Mouse (Mus musculus): ENCODE measurements around the gene Klf6.

Klf6 gene

DNA sequence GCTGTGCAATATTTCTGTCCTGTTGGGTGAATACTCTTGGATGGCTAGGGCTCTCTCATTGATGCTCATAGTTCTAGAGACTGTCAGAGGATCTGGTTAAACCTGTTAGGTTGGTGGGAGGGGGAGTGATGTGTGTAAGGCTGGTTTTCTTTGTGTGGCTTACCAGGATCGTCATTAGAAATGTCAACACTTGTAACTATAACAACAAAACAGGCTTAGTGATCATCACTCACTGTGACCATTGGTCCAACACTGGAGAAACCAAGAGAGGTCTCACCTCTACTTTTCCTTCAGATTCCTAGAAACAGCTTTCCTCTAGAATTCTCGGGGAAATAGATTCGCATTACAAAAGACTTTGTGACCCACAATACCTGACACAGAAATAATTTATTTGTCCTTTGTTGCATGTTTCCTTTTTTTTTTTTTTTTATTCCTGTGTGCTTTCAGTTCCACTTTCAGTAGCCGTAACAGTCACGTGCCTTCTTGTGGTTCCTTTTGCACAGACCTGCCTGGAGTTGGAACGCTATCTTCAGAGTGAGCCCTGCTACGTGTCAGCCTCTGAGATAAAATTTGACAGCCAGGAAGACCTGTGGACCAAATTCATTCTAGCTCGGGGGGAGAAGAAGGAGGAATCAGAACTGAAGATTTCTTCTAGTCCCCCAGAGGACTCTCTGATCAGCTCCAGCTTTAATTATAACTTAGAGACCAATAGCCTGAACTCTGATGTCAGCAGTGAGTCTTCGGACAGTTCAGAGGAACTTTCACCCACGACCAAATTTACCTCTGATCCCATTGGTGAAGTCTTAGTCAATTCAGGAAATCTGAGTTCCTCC, 3.2 kb downstream of the Klf6 start:
- no peak for DNase-seq

DNA sequence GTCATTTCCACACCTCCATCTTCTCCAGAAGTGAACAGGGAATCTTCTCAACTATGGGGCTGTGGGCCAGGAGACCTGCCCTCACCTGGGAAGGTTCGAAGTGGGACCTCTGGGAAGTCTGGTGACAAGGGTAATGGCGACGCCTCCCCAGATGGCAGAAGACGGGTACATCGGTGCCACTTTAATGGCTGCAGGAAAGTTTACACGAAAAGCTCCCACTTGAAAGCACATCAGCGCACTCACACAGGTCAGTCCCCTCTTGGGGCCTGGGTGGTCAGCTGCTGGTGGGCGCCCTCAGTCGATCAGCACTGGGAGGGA, 3.8 kb downstream of the Klf6 start:
- no peak for DNase-seq

- DNase-seq = no peak
Observed at GRCm38 (mm10) chr13:5866091-5866490, 4.8 kb downstream of the Klf6 start.

DNA sequence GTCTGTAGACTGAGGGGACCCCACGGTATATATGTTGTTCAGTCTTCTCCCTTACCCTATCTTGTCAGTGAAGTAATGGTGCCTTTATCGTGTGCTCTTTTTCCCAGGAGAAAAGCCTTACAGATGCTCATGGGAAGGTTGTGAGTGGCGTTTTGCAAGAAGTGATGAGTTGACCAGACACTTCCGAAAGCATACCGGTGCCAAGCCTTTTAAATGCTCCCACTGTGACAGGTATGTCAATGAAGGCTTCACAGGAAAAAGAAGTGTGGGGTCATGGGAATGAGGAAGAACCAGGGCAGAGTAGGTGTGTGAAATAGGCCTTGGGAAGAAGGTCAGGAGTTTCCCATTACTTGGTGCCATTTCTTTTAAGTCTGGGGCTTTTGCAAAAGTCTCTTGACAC, 5.2 kb downstream of the Klf6 start:
- DNase-seq = no peak

GRCm38 (mm10) chr13:5868376-5868775, 7.1 kb downstream of the Klf6 start:
- no peak for DNase-seq

DNA sequence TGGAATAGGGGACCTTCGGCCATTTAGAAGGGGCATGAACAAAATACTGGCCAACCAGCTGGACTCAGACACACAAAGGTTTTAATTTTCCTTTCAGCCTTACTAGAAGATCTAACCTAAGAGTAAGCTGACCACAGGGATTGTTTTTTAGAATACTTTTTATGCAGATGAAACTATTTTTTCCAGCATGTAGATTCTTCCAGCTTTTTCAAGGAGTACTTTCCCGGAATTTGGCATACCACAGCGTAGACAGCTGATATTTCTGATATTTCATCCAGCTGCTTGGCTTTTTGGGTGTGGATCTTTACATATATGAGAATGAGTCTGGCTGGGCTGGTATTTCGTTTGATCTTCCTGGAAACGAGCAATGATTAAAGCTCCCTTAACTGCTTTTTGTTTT, 8.2 kb downstream of the Klf6 start:
- DNase-seq = no peak

GRCm38 (mm10) chr13:5869842-5870241, 8.6 kb downstream of the Klf6 start:
- no peak for DNase-seq

DNA sequence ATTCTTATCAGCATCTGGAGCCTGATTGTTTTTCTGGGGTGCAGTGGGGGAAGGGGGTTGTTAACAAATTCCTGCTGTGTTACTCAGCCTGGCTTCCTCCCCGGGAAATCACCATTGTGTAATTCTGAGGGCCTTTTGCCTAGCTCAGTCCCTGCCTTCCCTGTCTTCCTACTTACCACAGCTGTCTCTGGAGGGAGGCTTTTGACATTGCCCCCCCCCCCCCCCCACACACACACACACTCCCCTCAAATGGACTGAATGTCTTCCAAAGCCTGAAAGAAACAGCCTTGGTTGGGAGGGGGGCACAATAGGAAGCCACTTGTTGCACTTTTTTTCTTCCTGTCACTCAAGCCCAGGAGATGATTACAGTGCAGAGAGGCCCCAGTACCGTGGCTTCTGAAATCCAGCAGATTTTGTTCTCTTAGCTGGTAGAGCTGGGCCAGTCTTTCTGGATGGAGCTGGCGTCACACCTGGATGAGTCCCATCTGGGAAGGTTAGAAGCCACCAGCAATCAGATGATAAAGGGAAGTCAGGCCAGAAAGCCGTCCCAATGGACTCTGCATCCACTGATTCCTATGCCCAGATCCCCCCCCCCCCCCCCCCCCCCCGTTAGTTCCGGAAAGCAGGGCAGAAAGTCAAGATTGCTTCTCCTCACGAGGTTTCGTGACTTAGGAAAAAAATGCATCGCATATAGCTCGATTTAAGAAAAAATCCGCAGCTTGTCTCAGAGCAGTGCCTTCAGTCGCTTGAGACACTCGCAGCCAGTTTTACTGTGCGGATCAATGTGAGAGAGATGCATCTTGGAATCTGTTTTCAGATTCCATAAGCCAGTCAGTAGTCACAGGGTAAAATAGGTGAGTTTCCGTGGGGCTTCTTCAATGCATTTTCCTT, 9.3 kb downstream of the Klf6 start:
- no peak for DNase-seq

- no peak for DNase-seq
Observed at GRCm38 (mm10) chr13:5871414-5871813, 10.1 kb downstream of the Klf6 start.

- no peak for DNase-seq
Observed at GRCm38 (mm10) chr13:5873681-5874080, 12.4 kb downstream of the Klf6 start.

DNA sequence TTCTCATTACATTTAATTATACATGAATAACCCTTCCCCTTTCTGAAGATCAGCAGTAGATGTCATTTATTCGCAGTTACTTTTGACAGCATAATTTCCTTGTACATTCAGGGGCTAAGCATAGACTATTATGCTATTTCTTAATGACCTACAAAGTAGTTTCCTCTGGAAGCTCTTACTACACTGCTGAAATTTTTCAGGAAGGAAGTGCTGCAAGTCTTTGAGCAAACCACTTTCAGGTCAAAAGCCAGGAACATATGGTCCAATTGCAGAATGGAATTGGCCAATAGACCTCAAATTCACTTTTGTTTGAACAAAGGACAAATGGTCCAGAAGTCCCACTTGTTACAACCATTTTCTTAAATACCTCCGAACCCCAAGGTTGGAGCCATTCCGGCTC, 14.2 kb downstream of the Klf6 start:
- DNase-seq = no peak

DNA sequence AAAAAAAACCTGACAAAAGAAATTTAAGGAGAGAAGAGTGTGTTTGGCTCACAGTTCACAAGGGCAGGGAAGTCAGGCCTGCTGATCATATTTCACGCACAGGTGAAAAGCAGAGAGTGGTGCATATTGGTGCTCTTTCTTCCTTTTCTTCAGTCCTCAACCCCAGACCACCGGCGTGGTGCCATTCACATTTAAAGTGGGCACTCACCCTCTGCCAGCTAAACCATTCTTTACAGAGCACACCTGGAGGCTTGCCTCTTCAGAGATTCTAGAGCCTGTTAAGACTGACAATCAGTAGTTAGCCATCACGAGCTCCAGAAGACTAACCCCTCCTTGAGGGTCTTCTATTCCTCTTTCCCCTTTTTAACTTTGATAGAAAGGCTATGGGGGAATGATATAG, 17.5 kb downstream of the Klf6 start:
- DNase-seq = no peak

GRCm38 (mm10) chr13:5886810-5887209, 25.5 kb downstream of the Klf6 start:
- DNase-seq = no peak

DNA sequence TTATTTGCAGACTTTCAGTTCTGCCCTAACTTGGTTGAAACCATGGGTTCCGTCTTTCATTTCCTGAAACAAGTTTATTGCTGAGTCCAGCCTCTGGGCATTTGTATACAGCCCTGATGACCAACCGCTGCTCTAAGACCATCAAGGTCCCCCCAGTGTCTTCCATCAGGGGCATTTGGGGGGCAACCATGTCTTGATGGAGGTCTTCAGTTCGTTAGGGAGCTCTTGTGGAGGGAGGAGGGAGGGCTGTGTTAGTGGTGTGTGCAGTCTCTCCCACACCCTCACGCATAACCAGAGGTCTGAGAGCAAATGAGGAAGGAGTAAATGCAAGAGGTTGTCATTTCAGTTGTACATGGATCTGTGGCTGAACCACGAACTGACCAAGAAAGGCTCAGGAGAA, 26.9 kb downstream of the Klf6 start:
- DNase-seq = no peak

DNA sequence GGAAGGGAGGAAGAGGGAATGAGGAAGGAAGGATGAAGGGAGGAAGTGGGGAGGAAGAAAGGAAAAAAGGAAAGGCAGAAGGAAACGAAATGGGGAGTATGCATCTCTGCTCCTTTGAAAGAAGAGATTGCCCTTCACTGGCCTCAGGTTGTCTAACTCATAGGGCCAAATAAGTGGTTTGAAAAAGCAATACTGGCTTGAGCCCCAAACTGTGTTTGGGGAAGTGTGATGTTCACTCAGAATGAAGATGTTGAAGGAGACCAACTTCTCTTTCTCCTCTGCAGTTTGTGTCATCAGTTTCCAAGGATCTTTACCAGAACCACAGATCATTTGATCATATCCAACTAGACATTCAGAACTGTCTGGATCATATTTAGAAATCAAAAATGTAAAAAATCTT, 27.4 kb downstream of the Klf6 start:
- no peak for DNase-seq

DNA sequence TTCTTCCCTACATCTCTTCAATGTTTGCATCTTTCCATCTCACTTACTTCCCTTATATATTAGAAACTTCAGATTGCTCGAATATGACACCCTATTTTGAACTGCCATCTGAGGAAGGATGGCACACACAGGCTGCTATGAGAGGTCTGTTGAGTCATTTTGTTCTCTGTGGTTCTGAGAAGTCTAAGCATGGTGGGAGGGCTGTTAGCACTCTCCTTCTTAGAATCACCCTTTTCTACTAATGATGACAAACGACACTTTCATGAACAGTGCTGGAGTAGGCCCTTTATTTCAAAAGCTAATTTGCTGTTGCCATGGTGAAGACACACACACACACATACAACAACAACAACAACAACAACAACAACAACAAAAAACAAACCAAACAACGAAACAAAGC, 28.8 kb downstream of the Klf6 start:
- no peak for DNase-seq

DNA sequence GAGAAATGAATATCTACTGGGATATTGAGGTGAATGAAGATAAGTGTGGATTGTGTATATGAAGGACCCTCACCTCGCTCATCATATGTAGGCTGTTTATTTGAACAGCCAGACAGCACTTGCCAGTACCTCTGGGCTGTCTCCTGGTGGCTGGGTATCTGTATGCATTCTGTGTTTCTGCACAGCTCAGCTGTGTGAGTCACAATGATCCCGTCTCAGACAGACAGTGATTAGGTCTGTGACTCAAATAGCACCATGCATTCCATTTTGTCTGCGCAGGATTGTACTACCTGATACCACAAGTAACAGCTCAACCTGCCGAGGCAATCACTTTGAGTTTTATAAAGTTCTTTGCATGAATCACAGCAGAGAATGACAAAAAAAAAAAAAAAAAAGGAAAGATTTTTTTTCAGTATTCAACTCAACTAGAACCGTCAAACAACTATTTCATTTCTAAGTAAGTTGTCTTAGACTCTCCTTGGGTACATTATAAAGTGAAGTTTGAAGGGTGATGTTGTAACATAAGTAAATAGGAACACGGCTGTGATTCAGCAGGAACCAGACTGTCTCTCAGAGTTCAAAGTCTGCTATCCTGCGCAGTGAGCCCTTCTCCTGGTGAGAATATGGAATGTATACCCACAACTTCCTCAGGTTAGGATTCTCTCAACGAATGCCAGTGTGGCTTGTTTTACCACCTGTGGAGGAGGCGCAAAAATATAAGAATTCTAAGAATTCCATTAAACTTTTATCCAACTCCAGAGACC, 31.6 kb downstream of the Klf6 start:
- no peak for DNase-seq

- no peak for DNase-seq
Observed at GRCm38 (mm10) chr13:5894910-5895309, 33.6 kb downstream of the Klf6 start.

GRCm38 (mm10) chr13:5895851-5896250, 34.6 kb downstream of the Klf6 start:
- no peak for DNase-seq

DNA sequence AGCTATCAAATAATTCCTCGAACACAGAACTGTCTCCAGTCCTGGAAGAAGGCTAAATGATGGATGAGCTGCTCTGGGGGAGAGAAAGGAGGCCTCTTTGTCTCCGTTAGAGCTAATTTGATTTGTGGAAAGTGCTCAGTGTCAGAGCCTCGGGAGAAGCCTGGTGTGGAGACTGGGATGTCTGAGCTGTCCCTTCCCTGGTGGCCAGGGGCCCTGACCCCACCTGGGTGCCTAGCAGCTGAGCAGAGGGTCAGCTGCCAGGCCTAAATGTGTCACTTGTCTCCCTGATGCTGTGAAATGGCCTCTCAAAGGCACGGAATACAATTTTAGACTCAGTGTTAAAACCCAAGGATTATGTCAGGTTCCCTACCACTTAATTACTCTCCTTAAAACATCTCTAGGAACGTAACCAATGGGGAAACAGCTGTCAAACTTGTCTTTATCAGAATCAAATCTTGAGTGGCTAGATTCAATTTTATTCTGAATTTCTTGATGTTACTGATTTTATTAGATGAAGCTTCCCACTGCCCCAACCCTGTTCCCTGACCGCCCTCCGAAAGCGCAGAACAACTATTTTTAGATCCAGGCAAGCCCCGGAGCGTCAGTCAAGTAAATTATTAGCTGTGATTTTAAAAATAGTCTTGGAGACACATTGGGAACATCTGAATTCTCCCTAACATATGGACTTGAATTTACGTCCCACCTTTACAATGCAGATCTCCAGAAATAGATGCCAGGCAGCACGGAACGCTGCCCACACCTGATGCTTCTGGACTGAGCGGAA, 36.1 kb downstream of the Klf6 start:
- DNase-seq = no peak

DNA sequence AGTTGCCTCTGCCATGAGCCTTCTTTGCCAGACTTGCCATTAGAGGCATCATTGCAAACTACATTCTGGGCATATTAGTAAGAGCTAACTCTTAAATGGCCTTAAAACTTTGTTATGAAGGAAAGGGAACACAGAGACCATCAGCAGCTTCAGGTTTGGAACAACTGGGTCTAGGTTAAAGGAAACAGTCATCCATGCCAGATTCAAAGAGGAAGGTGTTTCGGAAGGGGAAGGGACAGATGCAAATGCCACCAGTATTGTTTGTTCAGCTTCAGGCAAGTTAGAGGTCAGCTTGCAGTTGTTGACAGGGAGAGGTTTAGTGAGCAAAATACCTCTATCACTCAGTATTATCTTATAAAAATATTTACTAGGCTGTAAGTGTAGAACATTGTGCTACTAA, 37.7 kb downstream of the Klf6 start:
- no peak for DNase-seq

- no peak for DNase-seq
Observed at GRCm38 (mm10) chr13:5899641-5900040, 38.4 kb downstream of the Klf6 start.

DNA sequence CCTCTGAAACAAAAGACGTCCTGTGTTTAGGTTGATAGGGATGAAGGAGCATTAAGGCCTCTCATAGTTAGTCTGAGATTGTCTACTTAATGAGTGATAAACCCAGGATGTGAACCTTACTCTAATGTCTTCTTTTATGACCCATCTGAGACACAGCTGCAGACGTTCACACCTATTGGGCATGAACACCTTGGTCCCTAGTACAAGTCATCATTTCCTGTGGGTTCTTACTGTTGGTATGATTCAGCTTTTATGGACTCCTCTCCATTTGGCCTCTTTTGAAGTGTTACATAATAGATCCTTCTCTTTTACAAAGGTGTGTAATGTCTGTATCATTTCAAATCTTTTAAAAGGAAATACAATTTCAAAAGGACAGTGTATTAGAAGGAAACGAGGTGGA, 51.9 kb downstream of the Klf6 start:
- no peak for DNase-seq
